Mouse (Mus musculus) spleen, embryonic (tissue): ENCODE measurements around the gene Snrpa1.

ENCODE experiments used
- CTCF ChIA-PET: fragments of 350-600 bp; sonication (Branson Sonifier 250); formaldehyde crosslinking; loops from one replicate; lab custom pipeline; 2022; lab: Charles Lee

Gene Snrpa1

DNA sequence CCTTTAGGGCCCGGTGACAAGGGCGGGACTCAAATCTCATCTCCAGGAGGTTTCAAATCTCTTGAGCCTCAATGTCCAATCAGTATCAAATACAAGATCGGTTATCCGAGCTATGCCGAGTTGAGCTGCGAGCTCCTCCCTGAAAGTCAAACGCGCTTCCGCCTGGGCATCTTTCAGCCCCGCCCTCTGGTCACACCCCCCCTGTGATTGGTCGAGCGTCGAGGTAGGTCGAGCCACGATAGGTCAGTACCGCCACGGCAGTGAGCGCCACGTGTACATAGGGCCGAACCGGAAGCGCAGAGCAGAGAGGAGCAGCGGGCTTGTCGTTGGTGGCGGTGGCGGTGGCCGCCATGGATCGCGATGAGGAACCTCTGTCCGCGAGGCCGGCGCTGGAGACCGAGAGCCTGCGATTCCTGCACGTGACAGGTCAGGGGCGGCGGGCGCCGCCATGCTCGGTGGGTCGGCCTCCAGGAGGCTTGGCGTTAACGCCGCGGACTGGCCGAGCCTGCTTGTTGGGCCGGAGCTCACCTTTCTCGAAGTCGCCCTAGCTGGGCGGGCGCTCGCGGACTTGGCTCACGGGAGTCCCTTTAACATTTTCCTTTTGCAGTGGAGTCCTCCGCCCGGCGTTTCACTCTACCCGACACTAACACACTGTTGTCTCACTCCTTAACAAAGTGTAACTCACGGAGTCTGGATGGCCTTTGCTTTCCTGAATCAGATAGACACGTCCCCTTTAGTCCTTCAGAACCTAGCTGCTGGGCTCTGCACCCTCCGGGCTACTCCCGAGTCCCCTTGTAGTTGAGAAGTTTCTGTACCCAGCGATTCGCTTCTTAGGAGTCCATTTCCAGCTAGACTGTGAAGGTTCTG lies 20.8 kb downstream of the Snrpa1 start, which contains the start of gene Selenos:
Gene Selenos (plus strand): TSS at position 286 of the 867 bp plus-strand sequence.
- CTCF ChIA-PET, result interaction anchor here (0.6 kb wide), 2 partner anchors 19 to 160 kb away, joined by 3 read pairs; no protein-coding TSS in a partner anchor

DNA sequence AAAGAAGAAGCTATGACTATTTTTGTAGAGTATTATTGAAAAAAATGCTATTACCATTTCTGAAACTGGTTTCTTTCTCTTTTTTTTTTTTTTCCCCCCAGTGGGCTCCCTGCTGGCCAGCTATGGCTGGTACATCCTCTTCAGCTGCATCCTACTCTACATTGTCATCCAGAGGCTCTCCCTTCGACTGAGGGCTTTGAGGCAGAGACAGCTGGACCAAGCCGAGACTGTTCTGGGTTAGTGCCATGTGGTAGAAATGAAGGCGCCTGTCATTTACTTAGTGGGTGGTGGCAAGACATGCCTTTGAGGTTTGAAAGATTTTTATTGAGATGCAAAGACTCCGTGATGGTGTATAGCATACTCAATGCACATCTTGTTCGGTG lies 21.4 kb downstream of the Snrpa1 start:
- CTCF ChIA-PET, result interaction anchor here (0.6 kb wide), 1 partner anchor 159 kb away, joined by 3 read pairs; no protein-coding TSS in a partner anchor

DNA sequence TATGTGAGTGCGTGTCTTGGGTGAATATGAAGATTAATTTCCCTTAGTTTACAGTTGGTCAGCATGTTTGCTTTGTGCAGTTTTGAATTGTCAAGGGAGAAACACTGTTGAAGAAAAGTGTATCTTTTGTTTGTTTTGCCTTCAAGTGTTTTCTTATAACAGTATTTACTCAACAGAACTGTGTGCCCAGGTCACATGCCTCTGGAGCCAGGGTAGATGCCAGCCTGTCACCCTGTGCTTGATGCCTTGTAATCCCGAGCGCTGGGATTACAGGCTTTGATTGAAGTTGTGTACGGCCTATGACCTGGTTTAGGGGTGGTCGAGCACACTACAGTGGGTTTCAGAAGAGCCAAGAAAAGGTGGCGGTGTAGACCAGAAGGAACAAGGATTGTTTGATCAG lies 25.0 kb downstream of the Snrpa1 start:
- CTCF ChIA-PET, result no interaction called here

DNA sequence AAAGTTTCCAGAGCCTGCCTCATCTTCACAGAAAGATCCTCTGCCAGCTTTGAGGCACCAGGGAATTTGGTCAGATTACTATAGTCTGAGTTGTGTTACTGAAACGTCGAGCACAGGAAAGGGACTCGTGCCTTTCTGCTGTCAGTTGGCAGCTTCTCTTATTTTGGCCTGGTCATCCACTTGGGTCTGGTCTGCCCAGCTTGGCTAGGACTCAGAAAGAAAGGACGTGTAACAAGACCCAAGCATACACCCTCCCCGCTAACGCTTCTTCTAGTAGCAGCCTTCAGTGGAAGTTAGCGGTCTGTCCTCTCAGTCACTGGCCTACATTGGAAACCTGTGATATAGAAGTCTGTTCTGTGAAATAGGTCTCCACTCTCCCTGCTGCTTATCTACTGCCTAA lies 25.7 kb downstream of the Snrpa1 start:
- CTCF ChIA-PET, result no interaction called here

DNA sequence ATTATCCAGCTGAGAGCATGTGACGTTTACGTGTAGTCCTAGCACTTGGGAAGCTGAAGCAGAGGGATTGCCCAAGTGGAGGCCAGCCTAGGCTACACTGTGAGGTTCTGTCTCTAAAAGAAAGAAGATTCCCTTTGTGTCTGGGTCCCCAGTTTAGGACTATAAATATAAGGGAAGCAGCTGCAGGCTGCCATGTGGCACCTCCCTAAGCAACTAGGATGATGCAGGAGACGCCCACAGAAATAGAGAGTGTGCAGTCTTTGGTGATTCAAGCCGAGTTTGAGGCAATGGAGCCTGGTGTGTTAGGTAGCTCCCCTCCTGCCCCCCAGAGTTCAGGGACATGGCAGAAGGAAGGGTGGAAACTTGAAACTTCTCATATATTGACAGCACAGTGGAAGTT lies 28.8 kb downstream of the Snrpa1 start:
- CTCF ChIA-PET, result no interaction called here

DNA sequence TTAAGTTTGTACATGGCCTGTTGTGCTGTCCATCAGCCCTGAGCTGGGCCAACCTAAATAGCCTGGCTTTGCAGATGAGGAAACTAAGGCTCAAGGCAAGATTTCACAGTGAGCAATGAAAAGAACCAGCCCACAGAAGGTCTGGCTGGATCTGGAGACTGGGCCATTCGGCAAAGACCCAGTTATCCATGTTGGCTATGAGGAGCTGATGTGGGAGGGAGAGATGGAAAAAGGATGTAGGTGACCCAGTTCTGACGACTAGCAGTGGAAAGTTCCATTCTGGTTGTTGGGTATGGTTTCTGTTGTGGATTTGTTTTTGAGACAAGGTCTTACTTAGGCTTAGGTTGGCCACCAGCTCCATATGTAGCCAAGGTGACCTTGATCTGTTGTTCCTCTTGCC lies 29.3 kb downstream of the Snrpa1 start:
- CTCF ChIA-PET, result no interaction called here

DNA sequence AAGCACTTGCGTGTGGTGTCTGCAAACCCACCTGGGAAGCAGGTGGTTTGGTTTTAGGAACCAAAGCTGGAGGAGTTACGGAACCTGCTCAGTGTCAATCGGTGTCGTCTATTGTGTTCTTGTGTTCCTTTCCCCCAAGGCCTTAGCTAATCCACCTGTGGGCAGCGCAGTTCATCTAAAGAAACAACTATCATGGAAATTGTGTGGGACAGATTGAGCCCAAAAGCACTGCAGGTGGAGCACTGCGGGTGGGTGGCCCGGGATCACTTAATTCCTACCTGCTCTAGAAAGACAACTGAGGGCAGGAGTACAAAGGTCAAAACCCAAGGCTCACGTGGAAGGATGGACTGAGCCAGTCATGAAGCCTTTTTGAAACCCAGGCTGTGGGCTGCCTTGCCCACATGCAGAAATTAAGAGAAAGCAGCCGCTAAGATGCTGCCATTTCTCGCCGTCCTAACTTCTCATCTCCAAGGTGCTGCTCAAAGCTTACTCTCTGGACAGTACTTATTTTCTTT lies 31.9 kb downstream of the Snrpa1 start:
- CTCF ChIA-PET, result no interaction called here

DNA sequence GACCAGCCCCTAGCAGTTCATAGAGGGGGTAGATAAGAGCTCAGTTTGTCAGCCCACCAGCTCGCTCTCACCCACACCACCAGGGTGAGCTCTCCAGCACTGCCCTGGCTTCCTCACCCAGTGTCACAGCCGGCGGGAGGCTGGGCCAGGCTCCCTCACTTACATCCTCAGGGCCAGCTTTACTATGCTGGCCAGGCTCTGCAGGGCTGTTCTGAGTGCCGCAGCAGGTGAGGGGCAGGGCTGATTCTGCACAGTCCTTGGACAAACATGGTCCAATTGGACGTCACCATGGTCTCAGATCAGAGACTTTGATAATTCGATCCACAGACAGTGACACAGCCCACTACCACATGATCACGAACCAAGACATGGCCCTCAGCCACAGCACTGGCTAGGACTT lies 32.8 kb downstream of the Snrpa1 start:
- CTCF ChIA-PET, result no interaction called here

DNA sequence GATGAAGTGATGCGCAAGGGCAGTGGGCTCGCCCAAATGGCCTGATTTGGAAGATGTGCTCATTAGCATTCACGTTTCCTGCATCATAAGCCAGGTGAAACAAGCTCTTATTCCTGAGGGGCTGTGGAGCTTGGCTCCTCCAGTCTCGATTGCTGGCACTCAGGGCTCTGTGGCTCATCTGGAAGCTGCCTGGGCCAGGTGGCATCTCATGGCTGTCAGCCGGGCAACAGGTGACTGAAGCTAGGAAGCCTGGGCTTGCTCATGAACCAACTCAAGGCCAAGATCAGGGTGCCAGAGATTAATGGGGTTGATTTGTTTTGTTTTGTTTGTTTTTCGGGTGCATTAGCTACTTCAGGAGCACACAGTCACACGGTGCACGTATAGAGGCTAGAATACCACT lies 33.9 kb downstream of the Snrpa1 start:
- CTCF ChIA-PET, result interaction anchor here (0.7 kb wide), 1 partner anchor 136 kb away, joined by 3 read pairs; no protein-coding TSS in a partner anchor

DNA sequence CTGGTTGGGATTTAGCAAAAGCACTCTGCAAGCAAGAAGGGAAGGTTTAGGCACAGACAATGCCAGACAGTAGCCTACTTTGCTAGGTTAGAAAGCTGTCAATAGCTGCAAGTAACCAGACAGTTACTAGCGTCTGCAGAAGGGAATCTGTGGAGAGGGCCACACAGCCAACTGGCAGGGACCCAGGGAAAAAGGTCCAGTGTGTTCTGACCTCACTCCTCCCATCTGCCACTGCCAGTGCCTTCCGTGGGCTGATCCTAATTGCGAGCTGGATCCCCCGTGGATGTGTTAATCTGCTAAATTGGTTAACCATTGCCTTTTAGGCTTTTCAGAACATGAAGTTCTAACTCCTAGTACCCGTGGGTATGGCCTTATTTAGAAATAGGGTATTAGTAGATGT lies 35.3 kb downstream of the Snrpa1 start:
- CTCF ChIA-PET, result interaction anchor here (0.6 kb wide), 1 partner anchor 8 kb away, joined by 5 read pairs; no protein-coding TSS in a partner anchor

DNA sequence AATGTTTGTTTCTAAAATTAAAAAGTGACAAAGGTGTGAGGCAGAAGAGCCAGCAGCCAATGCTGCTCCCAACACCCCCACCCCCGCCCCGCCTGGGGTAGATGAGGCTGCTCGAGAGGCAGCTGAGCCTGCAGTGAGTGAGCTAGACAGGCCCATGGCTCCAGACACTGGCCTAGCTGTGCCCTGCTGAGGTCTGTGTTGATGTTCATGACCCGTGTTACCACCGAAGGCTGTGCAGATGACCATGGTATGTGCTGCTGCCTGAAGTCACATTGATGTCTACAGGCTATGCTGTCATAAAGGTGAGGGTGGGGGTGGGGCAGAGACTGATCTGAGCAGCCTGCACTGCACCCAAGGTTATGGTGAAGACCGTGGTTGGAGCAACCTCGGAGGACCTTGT lies 40.0 kb downstream of the Snrpa1 start:
- CTCF ChIA-PET, result interaction anchor here (0.6 kb wide), 1 partner anchor 16 kb away, joined by 3 read pairs; no protein-coding TSS in a partner anchor

DNA sequence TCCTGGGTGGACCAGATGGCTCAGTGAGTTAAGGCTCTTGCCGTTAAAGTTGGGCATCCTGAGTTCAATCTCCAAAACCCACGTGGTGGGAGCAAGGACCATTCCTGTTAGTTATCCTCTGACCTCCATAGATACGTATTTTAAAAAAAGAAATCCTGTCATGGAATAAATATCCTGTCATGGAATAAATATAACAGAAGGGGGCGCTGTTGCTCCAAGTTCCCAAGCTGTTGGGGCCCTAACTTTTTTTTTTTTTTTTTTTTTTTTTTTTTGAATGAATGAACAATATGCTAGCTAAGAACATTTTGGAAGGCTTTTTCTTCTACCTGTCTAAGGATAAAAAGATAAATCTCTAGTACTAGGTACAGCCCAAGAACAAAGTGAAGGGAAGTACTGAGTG lies 43.1 kb downstream of the Snrpa1 start:
- CTCF ChIA-PET, result interaction anchor here (0.6 to 1.3 kb wide), 4 partner anchors 148 to 701 kb away, joined by 3 to 4 read pairs (median 4); no protein-coding TSS in a partner anchor

DNA sequence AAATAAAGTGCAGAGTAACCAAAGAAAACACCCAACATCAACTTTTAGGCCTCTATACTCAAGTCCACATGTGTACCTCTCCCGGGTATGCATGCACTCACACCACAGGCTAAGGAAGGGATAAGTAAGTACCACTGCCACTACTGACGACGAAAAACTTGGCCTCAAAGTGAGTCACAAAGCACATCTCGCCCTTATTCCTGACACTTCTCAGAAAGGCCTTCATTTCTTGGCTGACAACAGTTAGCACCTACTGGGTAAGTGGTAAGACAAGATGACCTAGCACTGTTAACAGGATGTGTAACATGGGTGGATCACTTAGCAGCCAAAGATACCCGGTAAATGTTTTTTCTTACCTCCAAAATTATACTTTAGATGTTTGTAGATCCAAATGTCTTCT lies 45.7 kb downstream of the Snrpa1 start:
- CTCF ChIA-PET, result no interaction called here

DNA sequence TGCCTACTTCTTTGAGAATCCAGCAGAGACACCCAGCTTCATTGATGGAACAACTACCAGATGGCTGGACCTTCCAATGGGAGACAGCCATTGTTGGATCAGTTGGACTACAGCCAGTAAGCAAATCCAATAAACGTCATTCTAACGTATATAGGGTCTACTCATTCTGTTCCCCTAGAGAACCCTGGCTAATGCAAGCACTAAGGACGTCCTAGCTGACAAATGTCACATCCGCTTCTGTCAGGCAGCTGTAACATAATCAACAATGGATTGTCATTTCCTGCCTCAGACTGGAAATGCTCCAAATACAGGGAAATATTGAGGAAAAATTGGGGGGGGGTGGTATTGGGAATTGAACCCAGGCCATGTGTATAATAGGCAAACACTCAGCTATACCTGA lies 47.0 kb downstream of the Snrpa1 start:
- CTCF ChIA-PET, result interaction anchor here (0.6 to 0.7 kb wide), 2 partner anchors 122 to 282 kb away, joined by 3 to 5 read pairs; partner anchors contain the start of gene Lrrk1

DNA sequence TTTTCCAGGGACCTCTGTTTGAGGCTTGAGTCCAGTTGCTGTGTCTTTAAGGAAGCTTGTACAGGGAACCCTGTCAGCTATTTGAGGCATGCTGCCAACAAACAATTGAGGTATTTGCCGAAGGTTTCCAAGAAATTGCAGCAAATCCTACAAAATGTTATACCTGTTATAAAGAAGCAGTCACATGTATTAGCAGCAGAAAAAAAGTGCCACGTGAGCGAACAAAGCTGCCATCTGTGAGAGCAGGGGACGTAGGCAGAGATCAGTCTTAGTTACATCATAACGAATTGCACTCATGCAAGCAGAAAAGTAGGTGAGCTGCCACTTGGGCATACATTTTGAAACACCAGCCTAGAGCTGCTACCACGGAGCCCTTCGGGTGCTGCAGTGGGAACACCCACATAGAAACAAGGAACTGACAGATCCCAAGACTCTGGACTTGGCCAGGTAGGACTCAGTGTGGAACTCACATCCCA lies 47.8 kb downstream of the Snrpa1 start:
- CTCF ChIA-PET, result interaction anchor here (0.6 to 1.0 kb wide), 3 partner anchors 194 to 1236 kb away, joined by 4 to 6 read pairs (median 4); no protein-coding TSS in a partner anchor

DNA sequence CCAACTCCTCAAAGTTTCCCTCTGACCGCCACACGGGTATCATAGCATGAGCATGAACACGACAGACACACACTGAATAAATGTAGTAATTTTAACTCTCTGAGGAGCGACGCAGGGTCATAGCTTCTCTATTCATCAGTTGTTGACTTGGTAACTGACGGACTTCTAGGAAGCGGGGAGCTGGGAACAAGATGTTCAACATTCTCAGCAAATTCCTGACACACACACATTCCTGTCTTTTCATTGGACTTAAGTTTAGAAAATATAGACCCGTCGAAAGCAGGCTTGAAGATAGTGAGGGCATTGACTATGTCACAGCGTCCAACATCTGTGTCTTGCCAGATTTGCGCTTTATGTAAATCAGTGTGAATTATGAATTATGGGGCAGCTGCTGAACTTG lies 48.4 kb downstream of the Snrpa1 start:
- CTCF ChIA-PET, result interaction anchor here (1.0 kb wide), 1 partner anchor 193 kb away, joined by 4 read pairs; no protein-coding TSS in a partner anchor

DNA sequence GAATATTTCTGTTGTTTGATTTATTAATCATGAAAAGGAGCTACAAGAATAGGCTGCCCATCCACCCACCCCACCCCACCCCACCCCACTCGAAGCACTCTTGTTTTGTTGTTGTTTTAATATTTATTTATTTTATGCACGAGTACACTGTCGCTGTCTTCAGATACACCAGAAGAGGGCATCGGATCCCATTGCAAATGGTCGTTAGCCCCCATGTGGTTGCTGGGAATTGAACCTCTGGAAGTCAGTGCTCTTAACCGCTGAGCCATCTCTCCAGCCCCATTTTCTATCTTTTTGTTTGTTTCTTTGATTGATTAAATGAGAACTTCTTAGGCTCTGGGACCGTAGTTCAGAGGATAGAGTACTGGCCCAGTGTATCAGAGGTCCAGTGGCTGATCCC lies 49.1 kb downstream of the Snrpa1 start:
- CTCF ChIA-PET, result no interaction called here

DNA sequence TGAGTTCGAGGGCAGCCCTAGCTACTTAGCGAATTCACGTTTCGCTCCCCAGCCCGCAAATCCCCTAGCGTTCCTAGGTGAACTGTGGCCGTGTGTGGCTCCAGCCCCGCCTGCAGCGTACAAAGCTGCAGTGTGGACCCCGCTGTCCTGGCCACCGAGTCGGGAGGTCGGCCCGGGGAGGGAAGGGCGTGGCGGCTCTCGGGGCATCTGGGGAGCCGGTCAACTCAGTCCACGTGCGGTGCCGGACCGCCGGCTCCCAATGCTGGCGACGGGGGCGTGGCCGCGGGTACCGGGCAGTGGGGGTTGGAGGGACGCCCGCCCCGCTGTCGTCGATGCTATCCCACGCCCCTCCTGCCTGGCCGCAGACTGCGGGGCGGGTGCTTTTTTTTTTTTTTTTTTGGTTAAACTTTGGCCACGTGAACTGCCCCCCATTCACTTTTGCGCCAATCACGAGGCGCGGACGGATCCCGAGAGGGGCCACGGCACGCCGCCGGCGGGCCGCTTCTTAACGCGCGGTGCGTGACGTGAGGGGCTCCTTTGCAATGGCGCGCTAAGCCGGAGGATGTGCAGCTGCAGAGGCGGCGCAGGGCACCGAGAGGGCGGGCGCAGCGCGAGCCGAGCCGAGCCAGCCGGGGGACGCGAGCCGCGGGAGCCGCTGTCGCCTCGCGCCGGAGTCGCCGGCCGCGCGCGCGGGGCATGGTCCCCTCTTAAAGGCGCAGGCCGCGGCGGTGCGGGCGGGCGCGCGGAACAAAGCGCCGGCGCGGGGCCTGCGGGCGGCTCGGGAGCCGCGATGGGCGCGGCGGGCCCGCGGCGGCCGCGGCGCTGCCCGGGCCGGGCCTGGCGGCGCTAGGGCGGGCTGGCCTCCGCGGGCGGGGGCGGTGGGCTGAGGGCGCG lies 50.4 kb downstream of the Snrpa1 start, which contains the start of gene Chsy1:
Gene Chsy1 (plus strand): TSS at position 555 of the 894 bp plus-strand sequence.
- CTCF ChIA-PET, result no interaction called here

DNA sequence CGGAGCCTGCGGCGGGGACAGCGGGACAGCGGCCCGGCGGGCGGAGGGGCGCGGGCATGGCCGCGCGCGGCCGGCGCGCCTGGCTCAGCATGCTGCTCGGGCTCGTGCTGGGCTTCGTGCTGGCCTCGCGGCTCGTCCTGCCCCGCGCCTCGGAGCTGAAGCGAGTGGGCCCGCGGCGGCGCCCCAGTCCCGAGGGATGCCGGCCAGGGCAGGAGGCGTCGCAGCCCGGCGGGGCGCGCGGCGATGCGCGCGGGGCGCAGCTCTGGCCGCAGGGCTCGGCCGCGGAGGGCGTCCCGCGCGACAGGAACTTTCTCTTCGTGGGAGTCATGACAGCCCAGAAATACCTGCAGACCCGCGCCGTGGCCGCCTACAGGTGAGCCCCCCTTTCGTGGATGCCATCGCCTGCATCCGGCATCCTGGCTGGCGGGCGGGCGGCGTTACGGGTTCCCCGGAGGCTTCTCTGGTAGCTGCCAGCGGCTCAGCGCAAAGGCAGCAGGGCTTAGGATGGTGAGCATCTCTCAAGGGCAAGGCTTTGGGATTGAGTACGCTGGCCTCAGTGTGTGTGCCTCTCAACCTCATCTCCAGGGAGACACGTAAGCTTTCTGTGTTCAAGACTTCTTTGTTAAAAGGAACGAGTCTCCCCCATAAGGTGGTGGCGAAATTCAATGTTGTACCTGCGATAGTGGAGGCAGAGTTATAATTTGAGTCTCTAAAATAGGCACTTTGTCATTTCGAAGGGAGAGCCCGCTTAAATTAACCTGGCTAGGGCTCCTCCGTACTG lies 51.2 kb downstream of the Snrpa1 start:
- CTCF ChIA-PET, result no interaction called here

DNA sequence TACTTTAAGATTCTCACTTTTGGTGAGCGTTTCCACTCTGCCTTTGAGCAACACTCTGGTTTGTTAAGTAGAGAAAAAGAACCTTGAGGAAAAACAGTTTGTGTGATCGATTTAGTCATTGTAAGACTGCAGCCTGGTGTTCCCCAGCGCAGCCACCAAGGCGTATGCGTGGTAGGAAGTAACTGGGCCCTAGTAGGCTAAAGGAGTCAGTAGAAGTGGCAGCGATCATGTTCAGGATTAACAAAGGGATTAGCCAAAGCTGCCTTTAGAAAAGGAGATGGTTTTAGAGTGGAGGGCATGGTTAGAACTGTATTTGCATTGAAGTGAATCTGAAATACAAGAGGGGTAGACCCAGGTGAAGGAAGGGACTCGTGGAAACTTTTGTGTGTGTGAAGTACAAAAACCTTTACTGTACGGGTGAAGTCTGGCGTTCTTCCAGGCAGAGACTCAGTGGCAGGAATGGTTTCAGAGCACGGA lies 51.9 kb downstream of the Snrpa1 start:
- CTCF ChIA-PET, result interaction anchor here (0.6 kb wide), 1 partner anchor 55 kb away, joined by 3 read pairs; no protein-coding TSS in a partner anchor
